Mouse (Mus musculus) heart, postnatal 0 days (tissue): ENCODE measurements around the gene 6330409D20Rik.

Experiments
- CTCF ChIP-seq: IDR thresholded peaks from 2 replicates; pipeline ENCODE4 v1.5.1; 2016; ENCODE audit warnings: antibody characterized with exemption, control low read depth, low read depth
- EP300 ChIP-seq: IDR thresholded peaks from 2 replicates; pipeline ENCODE4 v1.6.1; 2016; ENCODE audit warnings: antibody characterized with exemption, low read depth

DNA sequence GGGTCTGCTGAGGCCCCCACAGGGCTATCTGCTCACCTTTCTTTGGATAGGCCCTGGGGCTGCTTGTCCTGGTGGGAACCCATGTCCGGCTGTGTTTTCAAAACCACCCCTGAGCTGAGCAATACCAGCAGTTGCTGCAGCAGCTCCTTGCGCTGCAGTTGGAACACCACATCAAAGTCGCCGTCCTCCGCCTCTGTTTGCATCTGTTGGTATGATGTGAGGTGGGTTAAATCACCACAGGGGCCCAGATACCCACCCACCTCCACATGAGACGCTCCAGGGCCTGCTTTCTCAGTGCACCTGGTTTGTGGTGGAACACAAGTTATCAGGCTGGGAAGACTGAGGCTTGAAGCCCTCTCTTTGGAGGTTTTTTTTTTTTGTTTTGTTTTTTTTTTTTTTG lies 37.3 kb upstream of the 6330409D20Rik start:
- TF ChIP-seq EP300 (no peak), CTCF (no peak)
